Mouse (Mus musculus): ENCODE measurements around the gene Wbp2nl. TPM values are rescaled to one million over a fixed set of nuclear protein-coding genes. Genes with fewer than 3 reads are reported as not detected.

Wbp2nl gene
- total RNA-seq (2021): not detected
- long read RNA-seq, experiment 1: 0 reads
- long read RNA-seq, experiment 2, partial matches to known transcripts: 1 of 2 reads
- long read RNA-seq, experiment 2, other reads (novel, unspliced or antisense): 0 of 2 reads

DNA sequence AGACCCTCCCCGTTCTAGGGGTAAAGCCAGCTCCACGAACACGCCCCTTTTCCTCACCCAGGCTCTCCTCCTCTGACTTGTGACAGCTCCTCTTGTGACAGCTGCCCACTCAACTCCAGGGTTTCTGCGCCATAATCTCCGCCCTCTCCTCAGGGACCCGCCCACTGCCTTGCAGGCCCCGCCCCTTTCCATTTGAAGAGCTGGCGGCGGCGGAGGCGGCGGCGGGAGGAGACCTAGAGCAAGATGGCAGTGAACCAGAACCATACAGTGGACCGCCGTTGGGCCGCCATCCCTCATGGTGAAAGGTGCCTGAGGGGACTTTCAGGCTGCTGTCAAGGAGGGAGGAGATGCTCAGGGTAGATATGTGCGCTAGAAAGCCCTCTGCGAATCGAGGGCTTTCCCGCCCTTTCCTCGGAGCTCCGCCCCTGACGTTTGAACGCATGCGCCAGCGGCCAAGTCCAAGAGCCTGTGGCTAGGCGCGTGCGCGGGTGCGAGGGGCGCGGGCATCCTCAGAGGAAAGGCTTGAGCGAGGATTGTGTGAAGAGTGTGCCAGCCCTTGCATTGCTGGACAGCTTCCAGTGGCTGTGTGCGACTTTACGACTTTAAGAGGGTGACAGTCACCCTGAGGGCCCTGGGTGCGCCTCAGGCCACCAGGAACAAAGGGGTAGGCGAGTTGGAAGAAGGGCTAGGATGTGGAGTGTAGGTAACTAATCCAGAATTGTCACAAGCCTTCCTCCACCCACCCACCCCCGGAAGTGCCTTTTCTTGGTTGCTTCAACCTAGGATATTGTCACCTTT is at the start of gene Wbp2nl:
Gene Wbp2nl, plus strand, starts transcription at position 191 of the 798 bp plus-strand sequence.
- intact Hi-C loops (cut with DNase I): no loop called here
- no peak for DNase-seq (ENCODE audit: low spot score in 2 of 2)

DNA sequence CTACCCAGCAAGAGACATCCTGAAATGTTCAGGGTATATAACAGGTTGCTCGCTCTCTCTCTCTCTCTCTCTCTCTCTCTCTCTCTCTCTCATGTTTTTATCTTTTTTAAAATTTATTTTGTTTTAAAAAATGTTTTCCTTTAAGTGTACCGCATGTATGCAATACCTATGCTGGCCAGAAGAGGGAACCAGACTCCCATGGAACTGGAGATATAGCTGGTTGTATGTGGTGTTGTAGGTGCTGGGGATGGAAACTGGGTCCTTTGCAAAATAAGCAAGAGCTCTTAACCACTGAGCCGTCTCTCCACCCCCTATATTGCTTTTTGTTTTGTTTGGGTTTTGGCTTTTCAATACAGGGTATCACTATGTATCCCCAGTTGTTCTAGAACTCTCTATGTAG is 47.2 kb upstream of the Wbp2nl start:
- DNase-seq (ENCODE audit: low spot score in 2 of 2): no peak
- intact Hi-C loops (cut with DNase I): no loop called here

DNA sequence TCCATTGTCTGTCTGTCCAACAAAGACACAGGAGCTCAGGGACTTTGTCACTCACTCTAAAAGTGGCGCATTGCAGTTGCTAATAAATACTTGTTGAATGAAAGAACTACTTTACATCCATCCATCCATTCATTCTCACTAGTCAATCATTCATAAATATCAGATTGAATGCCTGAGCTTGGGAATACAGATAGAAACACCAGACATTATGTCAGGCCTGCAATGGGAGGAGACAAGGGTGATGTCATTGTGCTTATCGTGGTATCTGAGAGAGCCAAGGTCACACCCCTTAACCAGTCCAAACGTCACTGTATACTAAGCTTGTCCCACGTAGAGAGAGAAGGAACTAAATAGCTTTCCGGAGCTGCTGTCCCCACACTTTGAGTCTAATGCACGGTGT is 46.7 kb upstream of the Wbp2nl start, which contains the start of gene 1500009C09Rik:
Gene 1500009C09Rik, plus strand, starts transcription at position 301 of the 400 bp plus-strand sequence.
- no peak for DNase-seq (ENCODE audit: low spot score in 2 of 2)
- intact Hi-C loops (cut with DNase I): no loop called here

DNA sequence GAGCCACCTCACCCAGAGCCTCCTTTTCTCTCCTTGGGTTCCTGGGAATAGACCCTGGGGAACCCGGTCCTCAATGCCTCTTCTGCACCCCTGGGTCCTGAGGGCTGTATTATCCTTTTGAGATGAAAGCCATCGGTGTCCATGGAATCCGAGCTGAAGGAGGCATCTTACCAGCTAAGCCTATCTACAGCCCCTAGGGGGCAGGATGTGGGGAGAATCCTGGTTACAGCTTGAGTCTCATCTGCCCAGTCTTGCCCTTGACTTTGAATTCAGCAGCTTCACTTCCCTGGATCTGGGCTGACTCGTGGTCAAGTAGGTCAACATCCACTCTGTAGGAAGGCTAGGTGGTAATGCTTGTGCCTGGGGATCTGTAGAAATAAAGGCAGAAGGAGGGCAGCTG is 43.5 kb upstream of the Wbp2nl start:
- DNase-seq (ENCODE audit: low spot score in 2 of 2): peak in 1 of 2 experiments; percentile 72
- intact Hi-C loops (cut with DNase I): no loop called here

DNA sequence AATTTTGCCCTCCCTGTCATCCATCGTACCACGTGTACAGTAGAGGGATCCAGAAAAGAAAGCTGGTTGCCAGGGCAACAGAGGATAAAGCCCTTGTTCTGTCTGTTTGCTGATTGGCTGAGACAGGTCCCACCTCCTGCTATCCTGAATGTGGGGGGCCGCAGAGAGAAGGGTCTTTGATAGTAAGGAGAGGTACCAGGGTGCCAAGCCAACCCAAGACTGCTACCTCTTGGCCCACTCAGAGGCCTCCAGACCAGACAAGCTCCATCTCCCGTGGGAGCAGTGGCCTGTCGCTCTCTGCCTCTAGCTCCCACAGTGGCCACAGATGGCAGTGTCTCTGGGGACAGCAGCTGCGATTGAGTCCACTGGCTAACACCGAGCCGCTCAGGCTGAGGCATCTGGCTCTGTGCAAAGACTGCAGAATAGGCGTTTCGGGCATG is 42.8 kb upstream of the Wbp2nl start:
- intact Hi-C loops (cut with DNase I): no loop called here
- peak; percentile 87 to 96 for DNase-seq (ENCODE audit: low spot score in 2 of 2)

DNA sequence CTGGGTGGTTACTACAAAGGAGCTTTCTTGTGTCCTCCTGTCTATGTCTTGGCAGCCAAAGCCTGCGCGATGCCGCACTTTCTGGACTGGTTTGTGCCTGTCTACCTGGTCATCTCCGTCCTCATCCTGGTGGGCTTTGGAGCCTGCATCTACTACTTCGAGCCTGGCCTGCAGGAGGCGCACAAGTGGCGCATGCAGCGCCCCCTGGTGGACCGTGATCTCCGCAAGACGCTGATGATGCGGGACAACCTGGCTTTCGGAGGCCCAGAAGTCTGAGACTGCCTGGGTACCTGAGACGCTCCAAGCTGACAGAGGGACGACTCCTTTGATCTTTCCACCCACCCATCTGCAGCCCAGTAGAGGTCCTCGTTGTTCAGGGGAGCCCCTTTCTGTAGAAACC is 39.2 kb upstream of the Wbp2nl start:
- DNase-seq (ENCODE audit: low spot score in 2 of 2): peak; percentile 81 to 86
- intact Hi-C loops (cut with DNase I): no loop called here

DNA sequence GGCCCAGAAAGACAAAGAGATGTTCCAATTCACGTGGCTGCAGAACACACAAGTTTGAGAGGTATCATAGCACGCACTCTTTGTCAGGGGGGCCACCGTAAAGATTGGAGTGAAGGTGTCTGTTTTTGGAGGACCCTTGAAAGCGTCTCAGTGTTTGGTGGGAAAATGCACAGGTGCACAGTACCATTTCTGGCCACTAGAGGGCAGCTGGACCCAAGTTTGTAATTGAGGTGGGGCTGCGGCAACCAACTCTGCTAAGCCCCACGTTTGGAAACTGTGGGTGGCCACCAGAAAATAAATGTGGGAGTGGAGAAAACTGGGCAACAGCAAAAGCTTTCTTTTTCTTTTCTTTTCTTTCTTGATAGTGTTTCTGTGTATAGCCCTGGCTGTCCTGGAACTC is 32.4 kb upstream of the Wbp2nl start:
- intact Hi-C loops (cut with DNase I): loop anchor here (5.0 kb wide), 1 partner anchor 151 kb away; no protein-coding TSS in a partner anchor

DNA sequence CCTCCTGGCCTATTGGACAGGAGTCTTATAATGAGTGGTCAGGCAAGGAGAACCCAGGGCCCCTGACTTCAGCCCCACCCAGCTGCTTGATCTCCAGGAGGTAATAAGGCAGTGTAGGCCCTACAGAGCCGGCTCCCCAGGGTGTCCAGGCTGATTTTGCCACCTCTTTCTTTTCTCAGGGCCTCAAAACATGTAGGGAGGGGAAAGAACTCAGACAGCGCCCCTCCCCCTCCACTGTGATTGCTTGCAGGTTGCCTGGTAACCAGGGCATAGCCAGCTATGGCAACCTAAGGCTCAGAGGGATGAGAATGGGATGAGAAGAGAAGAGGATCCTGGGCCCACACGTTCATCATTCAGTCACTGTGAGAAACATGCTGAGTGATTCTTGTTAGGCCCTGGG is 30.6 kb upstream of the Wbp2nl start:
- intact Hi-C loops (cut with DNase I): loop anchor here (5.0 kb wide), 1 partner anchor 149 kb away; no protein-coding TSS in a partner anchor
- DNase-seq (ENCODE audit: low spot score in 2 of 2): peak; percentile 74 to 91

More for the DNA sequence above, 32.4 kb upstream of the Wbp2nl start:
- peak; percentile 66 to 82 for DNase-seq (ENCODE audit: low spot score in 2 of 2)

DNA sequence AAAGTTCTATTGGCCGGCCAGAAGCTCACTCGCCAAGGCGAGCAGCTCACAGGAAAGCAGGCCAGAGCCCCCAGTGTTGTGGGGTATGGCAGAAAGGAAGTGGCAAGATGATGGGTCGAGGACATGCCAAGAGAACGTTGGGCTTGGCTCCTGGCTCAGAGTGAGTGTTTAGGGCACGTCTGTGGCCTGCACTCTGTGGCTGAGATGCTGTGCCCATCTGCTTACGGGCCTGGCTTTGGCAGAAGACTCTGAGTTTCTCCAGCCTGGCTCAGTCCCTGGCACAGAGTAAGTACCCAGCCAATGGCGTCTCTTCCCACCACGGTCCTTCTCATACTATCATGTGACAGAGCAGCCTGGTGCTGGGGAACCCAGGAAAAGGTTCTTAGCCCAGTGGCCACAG is 30.0 kb upstream of the Wbp2nl start:
- DNase-seq (ENCODE audit: low spot score in 2 of 2): no peak
- intact Hi-C loops (cut with DNase I): loop anchor here (5.0 kb wide), 1 partner anchor 149 kb away; no protein-coding TSS in a partner anchor

DNA sequence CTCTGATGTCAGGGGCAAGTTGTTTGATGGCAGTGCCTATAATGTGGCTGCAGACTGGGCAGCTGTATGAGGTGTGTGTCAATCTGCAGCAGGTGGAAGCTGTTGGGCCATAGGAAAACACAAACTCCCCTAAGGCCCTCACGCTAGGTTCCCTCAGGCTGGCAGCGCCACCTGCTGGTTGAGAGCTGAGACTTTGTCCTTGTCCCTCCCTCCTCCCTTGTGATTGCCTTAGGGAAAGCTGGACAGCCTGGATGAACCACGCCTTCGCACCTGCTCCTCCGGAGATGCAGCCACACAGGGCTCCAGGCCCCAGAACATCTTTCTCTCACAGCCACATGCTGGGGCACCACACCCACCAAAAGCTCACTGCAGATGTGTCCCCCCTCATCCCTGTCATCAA is 27.6 kb upstream of the Wbp2nl start:
- DNase-seq (ENCODE audit: low spot score in 2 of 2): peak; percentile 67 to 76
- intact Hi-C loops (cut with DNase I): loop anchor here (10.0 kb wide), 1 partner anchor 774 kb away; no protein-coding TSS in a partner anchor

DNA sequence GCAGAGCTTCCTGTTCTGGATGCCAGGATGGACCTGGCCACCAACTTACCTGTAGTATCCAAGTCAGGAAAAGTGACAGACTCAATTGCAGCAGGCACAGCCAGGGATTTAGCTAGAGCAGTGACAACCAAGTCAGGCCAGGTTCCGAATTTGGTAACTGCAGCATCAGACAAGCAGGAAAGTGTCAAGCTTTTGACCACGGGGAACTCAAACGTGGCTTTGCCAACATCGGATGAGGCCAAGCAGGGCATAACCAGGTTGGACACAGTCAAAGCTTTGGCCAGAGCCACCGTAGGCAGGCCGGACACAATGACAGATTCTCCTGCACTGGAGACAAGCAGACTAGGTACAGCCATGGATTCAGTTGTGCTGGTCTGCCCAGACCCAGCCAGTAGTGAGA is 26.5 kb upstream of the Wbp2nl start:
- intact Hi-C loops (cut with DNase I): loop anchor here (10.0 kb wide), 1 partner anchor 773 kb away; no protein-coding TSS in a partner anchor
- DNase-seq (ENCODE audit: low spot score in 2 of 2): no peak

DNA sequence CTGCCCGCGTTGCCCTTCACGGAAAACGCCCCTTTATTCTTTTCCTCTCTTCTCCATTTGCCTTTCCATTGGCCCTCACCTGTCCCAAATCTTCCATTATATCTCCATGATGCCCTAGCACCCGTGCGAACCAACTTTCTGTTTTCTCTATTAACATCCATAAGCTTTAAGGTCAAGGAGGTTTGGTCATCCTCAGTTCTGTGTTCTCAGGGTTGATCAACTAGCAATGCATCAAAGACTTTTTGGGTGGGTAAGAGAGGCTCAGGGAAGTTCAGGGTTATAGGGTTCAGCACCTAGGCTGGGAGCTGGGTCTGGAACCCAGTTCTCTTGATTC is 24.2 kb upstream of the Wbp2nl start, which contains the start of gene Sept3:
Gene Sept3, plus strand, starts transcription at position 301 of the 334 bp plus-strand sequence.
- DNase-seq (ENCODE audit: low spot score in 2 of 2): no peak
- intact Hi-C loops (cut with DNase I): loop anchor here (10.0 kb wide), 1 partner anchor 770 kb away; no protein-coding TSS in a partner anchor

DNA sequence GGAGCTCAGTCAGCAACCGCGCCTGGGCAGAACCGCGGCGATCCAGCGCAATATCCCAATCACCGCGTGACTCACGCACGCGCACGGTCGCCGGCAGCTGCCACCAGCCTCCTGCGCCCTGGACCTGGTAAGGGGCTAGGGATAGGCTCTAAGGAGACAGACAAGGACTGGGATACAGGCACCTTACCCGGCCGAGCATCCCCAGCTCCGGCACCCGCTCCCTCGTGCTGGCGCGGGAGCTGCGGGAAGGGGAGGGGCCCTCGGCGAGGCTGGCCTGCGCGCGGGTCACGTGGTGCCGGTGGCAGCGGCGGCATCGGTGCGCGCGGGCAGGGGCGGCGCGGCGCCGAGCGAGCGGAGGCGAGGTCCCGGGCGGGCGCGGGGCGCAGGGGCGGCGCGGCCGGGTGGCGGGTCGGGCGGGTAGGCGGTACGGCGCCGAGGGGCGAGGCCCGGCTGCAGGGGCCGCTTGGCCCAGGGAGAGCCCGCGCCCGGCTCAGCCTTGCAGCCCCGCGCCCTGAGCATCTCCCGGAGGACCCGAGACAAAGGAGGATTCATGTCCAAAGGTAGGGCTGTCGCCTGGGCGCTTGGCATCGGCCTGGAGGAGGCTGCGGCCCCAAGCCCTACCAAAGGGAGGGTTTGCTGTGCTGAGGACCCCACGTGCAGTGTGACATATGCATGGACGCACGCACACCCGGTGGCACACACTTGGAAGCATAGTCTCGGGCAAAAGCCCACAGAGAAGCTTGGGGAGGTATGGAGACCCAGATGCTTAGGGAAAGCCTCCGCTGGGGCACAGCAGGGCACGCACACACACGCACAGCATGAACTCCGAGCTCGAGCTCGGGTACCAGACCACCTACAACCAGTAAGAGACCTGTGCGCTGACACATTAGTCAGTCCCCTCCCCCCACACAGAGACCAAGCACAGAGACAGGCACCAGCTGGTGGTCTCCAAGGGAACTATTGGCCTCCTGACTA is 23.5 kb upstream of the Wbp2nl start:
- intact Hi-C loops (cut with DNase I): loop anchor here (10.0 kb wide), 1 partner anchor 770 kb away; no protein-coding TSS in a partner anchor
- DNase-seq (ENCODE audit: low spot score in 2 of 2): peak; percentile 76 to 81

DNA sequence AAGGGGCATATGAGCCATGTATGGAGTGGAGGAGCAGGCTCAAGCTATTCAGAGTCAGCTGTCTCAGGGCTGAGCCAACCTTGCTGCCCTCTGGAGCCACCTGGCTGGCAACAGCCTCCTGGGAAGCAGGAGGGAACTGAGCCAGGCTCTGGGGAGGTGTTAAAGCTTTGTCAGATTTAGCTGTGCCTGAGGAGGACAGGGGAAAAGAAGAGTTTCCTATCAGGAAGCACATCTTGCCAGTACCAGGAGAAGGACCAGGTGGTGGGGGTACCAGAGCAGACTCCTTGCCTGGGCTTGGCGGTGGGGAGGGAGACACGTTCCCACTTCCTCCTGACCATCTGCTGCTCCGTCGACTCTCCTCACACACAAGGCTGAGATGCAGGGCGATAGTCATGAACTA is 21.2 kb upstream of the Wbp2nl start:
- intact Hi-C loops (cut with DNase I): loop anchor here (10.0 kb wide), 1 partner anchor 767 kb away; no protein-coding TSS in a partner anchor
- DNase-seq (ENCODE audit: low spot score in 2 of 2): peak in 1 of 2 experiments; percentile 65

DNA sequence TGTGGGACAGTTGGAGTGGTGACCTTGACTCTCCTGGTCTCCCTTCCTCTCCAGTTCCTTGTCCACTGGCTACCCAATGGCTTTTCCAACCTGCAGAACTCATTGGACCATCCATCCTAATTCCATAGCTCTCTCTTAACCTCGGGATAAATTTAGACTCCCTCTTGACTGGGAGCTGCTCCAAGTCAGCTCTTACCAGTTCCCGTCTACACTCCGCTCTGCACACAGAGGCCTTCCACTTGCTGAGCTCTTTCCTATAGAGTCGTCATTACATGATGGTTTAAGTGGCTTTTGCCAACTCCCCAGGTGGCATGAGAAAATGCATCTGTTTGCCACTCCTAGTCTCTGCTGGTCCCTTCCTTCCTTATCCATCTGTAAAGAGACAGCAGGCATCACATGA is 18.1 kb upstream of the Wbp2nl start:
- intact Hi-C loops (cut with DNase I): no loop called here
- DNase-seq (ENCODE audit: low spot score in 2 of 2): no peak

DNA sequence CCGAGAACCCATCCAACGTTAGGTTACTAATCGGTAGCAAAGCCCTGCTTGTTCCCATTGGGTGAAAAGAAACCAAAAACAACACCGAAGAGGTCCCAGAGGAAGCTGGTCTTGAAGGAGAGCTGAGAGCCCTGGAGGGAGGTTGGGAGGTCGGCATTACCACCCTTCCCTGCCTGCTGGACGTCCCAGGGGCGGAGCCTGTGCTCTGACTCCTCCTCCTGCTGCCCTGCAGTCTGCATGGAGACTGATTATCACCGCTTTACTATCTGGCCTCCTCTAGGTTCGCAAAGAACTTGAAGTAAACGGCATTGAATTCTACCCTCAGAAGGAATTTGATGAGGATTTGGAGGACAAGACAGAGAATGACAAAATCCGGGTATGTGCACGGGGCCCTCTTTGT is 12.6 kb upstream of the Wbp2nl start:
- intact Hi-C loops (cut with DNase I): no loop called here
- DNase-seq (ENCODE audit: low spot score in 2 of 2): no peak

DNA sequence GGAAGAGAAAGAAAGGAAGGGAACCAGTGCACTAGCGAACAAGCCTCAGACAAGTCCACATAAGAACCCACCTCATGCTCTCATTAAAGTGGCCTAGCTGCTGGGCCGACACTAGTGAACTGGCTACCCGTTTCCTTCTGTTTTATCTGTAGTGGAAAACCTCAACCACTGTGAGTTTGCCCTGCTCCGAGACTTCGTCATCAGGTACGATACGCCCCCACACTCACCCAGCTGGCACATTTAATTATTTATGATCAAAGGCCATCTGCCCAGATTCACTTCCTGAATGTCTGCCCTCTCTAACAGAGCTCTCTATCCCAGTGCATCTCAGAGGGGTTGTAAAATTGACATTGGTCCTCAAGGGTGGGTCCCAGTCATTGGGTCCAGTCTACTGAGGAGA is 8.5 kb upstream of the Wbp2nl start:
- no peak for DNase-seq (ENCODE audit: low spot score in 2 of 2)
- intact Hi-C loops (cut with DNase I): no loop called here

DNA sequence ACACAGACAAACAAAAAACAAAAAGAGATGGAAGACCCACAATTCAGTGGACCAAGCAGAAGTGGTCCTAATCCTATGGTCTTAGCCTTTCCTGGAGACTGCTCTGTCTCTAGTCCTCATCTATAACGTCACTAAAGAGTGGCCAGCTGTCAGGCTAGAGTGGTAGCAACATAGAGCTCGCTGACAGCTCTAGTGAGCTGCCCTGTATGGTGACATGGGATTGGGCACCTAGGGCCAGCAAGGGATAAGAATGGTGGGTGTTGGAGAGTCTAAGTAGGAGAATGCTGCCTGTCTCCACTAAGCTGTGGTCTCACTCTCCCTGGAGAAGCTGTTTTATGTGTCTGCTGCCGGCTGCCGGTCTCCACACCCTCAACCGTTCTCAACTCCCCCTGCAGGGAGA is 5.9 kb upstream of the Wbp2nl start:
- intact Hi-C loops (cut with DNase I): no loop called here
- no peak for DNase-seq (ENCODE audit: low spot score in 2 of 2)

DNA sequence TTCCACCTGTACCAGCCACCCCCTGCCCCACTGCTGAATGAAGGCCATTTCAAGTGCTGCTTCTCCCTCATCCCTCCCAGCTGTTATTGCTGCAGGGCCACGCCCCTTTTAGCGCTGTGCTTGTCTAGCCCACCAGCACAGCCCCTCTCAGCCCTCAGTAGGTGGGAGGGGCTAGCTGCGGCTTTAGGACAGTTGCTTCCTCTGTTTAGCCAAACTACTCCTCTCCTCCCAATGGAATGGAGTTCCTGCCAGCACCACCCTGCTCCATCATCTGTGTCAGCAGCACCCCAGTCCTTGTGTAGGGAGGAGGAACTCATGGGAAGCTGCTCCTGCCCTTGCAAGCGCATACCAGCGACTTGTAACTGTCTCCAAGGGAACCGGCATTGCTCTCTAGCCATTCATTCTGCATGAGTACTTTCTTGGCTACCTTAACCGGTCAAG is 5.5 kb upstream of the Wbp2nl start:
- intact Hi-C loops (cut with DNase I): no loop called here
- DNase-seq (ENCODE audit: low spot score in 2 of 2): peak in 1 of 2 experiments; percentile 68

Measured in left cerebral cortex, postnatal 14 days (tissue).